Mouse (Mus musculus) hindbrain, embryonic 14.5 days (tissue): Measurements from ENCODE around the gene Fat3. TPM values are rescaled to one million over a fixed set of nuclear protein-coding genes. Genes with fewer than 3 reads are reported as not detected.

Experiments
- ATAC-seq: fragments of 200-750 bp; cut with Nextera tagmentation; 2 replicates; pipeline ENCODE4 v1.8.0; 2017; ENCODE audit warnings: moderate number of reproducible peaks, mild to moderate bottlenecking, moderate TSS enrichment, moderate library complexity; ENCODE audit not compliant: low FRiP score
- DNase-seq: peaks from one replicate; pipeline ENCODE4 v3.0.0-alpha.2; 2015; ENCODE audit warnings: low spot score
- H3K27ac ChIP-seq: fragments of 300-500 bp; sonication (generic); 2 replicates; pipeline ENCODE4 v1.5.1; 2014; ENCODE audit warnings: mild to moderate bottlenecking, moderate library complexity
- H3K27me3 ChIP-seq: fragments of 300-500 bp; sonication (generic); 2 replicates; pipeline ENCODE4 v1.6.1; 2014; ENCODE audit warnings: mild to moderate bottlenecking, low read length, mixed read lengths; ENCODE audit not compliant: control insufficient read depth, insufficient read depth
- H3K36me3 ChIP-seq: fragments of 300-500 bp; sonication (generic); replicated peaks from 2 replicates; pipeline ENCODE4 v1.6.1; 2014; ENCODE audit not compliant: control insufficient read depth, insufficient read depth
- H3K4me1 ChIP-seq: fragments of 300-500 bp; sonication (generic); replicated peaks from 2 replicates; pipeline ENCODE4 v1.6.1; 2014; ENCODE audit warnings: antibody characterized with exemption, low read length, mixed read lengths; ENCODE audit not compliant: control insufficient read depth, insufficient read depth
- H3K4me2 ChIP-seq: fragments of 300-500 bp; sonication (generic); replicated peaks from 2 replicates; pipeline ENCODE4 v1.6.1; 2014; ENCODE audit warnings: mild to moderate bottlenecking, moderate library complexity
- H3K4me3 ChIP-seq: fragments of 300-500 bp; sonication (generic); replicated peaks from 2 replicates; pipeline ENCODE4 v1.5.1; 2014; ENCODE audit warnings: mild to moderate bottlenecking, low read length
- H3K9ac ChIP-seq: fragments of 300-500 bp; sonication (generic); 2 replicates; pipeline ENCODE4 v1.6.1; 2014
- H3K9me3 ChIP-seq: fragments of 300-500 bp; sonication (generic); 2 replicates; pipeline ENCODE4 v1.6.1; 2016; ENCODE audit warnings: low read length; ENCODE audit not compliant: control insufficient read depth
- WGBS: fragments of 180-500 bp; shearing (Covaris S2); extraction: QIAGEN DNeasy Blood & Tissue Kit; methylation state at CpG from one replicate; pipeline ENCODE4 v1.1.7; 2014; 5-methylcytosine and 5-hydroxymethylcytosine counted together
- polyA plus RNA-seq: library from polyadenylated mRNA; unstranded; fragments of >200 nt; fragmentation: Nextera tagmentation; extraction: Ambion mirVana; gene quantifications from 2 replicates; pipeline ENCODE4 v1.2.1, GENCODE M21; 2014

The Fat3 gene
- polyA plus RNA-seq, 1 experiment from 2014 or later = 18.7 TPM

- Histone ChIP-seq H3K27me3 (no peaks in the 10 kb centered on the region), H3K4me1 (0 out of 2 replicates have a peak, but pooled peaks cover 7% of the 10 kb centered on the region), H3K9me3 (no peaks in the 10 kb centered on the region), H3K36me3 (no peaks in the 10 kb centered on the region), H3K27ac (no peak overlapping the region), H3K9ac (no peak overlapping the region), H3K4me3 (no peak overlapping the region), H3K4me2 (no peak overlapping the region)
- 26% methylated on average over 3 of the region's 3 CpGs for WGBS
- ATAC-seq = no peak
- no peak for DNase-seq
Observed at GRCm38 (mm10) chr9:16153580-16153930, 347.5 kb downstream of the Fat3 start.

- no peak for ATAC-seq
- Histone ChIP-seq H3K27ac (no peak overlapping the region), H3K9me3 (no peaks in the 10 kb centered on the region), H3K27me3 (no peaks in the 10 kb centered on the region), H3K36me3 (no peaks in the 10 kb centered on the region), H3K4me3 (no peak overlapping the region), H3K4me1 (peaks cover 12% of the 10 kb centered on the region), H3K9ac (no peak overlapping the region), H3K4me2 (no peak overlapping the region)
- DNase-seq = no peak
- WGBS = 41% methylated on average over 4 of the region's 4 CpGs
Observed at GRCm38 (mm10) chr9:16152756-16153579, 348.1 kb downstream of the Fat3 start.

- Histone ChIP-seq H3K9me3 (no peaks in the 10 kb centered on the region), H3K4me1 (peaks cover 17% of the 10 kb centered on the region), H3K36me3 (no peaks in the 10 kb centered on the region), H3K4me3 (no peak overlapping the region), H3K27me3 (no peaks in the 10 kb centered on the region), H3K4me2 (no peak overlapping the region), H3K27ac (no peak overlapping the region), H3K9ac (no peak overlapping the region)
- ATAC-seq (no peak), DNase-seq (no peak)
Observed at GRCm38 (mm10) chr9:16150046-16150445, 351.0 kb downstream of the Fat3 start.

GRCm38 (mm10) chr9:16147735-16148134 is 353.4 kb downstream of the Fat3 start:
- Histone ChIP-seq H3K4me1 (peaks cover 11% of the 10 kb centered on the region), H3K9me3 (no peaks in the 10 kb centered on the region), H3K4me2 (no peak overlapping the region), H3K36me3 (no peaks in the 10 kb centered on the region), H3K4me3 (no peak overlapping the region), H3K27me3 (no peaks in the 10 kb centered on the region), H3K9ac (no peak overlapping the region), H3K27ac (peak overlapping the region; percentile 11; the same call in 1 of the 2 replicates)
- DNase-seq (peak; percentile 66), ATAC-seq (peak; percentile 62; the same call in 1 of the 2 replicates)
- 11% methylated on average over 1 of the region's 1 CpGs for WGBS

GRCm38 (mm10) chr9:16144684-16145083 is 356.4 kb downstream of the Fat3 start:
- ATAC-seq = no peak
- no peak overlapping the region for H3K4me3 ChIP-seq
- H3K27ac ChIP-seq = no peak overlapping the region
- no peak for DNase-seq
- peaks cover 11% of the 10 kb centered on the region for H3K4me1 ChIP-seq
- no peak overlapping the region for H3K9ac ChIP-seq
- no peak overlapping the region for H3K4me2 ChIP-seq
- no peaks in the 10 kb centered on the region for H3K27me3 ChIP-seq
- WGBS = 57% methylated on average over 3 of the region's 3 CpGs
- no peaks in the 10 kb centered on the region for H3K9me3 ChIP-seq
- no peaks in the 10 kb centered on the region for H3K36me3 ChIP-seq

- no peak for ATAC-seq
- no peak overlapping the region for H3K27ac ChIP-seq
- no peak overlapping the region for H3K4me2 ChIP-seq
- H3K4me1 ChIP-seq = no peaks in the 10 kb centered on the region
- H3K9me3 ChIP-seq = no peaks in the 10 kb centered on the region
- H3K9ac ChIP-seq = no peak overlapping the region
- DNase-seq = no peak
- H3K27me3 ChIP-seq = no peaks in the 10 kb centered on the region
- H3K4me3 ChIP-seq = no peak overlapping the region
- no peaks in the 10 kb centered on the region for H3K36me3 ChIP-seq
- 34% methylated on average over 6 of the region's 6 CpGs for WGBS
Observed at GRCm38 (mm10) chr9:16139300-16139699, 361.8 kb downstream of the Fat3 start.

- no peak overlapping the region for H3K9ac ChIP-seq
- no peak overlapping the region for H3K27ac ChIP-seq
- no peak overlapping the region for H3K4me2 ChIP-seq
- DNase-seq (no peak), ATAC-seq (no peak)
- H3K27me3 ChIP-seq = no peaks in the 10 kb centered on the region
- H3K9me3 ChIP-seq = no peaks in the 10 kb centered on the region
- H3K4me1 ChIP-seq = no peaks in the 10 kb centered on the region
- no peak overlapping the region for H3K4me3 ChIP-seq
- H3K36me3 ChIP-seq = no peaks in the 10 kb centered on the region
- WGBS = 89% methylated on average over 2 of the region's 2 CpGs
Observed at GRCm38 (mm10) chr9:16133098-16133497, 368.0 kb downstream of the Fat3 start.

GRCm38 (mm10) chr9:16132594-16132993 is 368.5 kb downstream of the Fat3 start:
- H3K9ac ChIP-seq = no peak overlapping the region
- H3K4me1 ChIP-seq = no peaks in the 10 kb centered on the region
- no peaks in the 10 kb centered on the region for H3K9me3 ChIP-seq
- H3K36me3 ChIP-seq = no peaks in the 10 kb centered on the region
- no peak overlapping the region for H3K4me2 ChIP-seq
- no peak overlapping the region for H3K27ac ChIP-seq
- DNase-seq (no peak), ATAC-seq (no peak)
- H3K27me3 ChIP-seq = no peaks in the 10 kb centered on the region
- no peak overlapping the region for H3K4me3 ChIP-seq
- 64% methylated on average over 1 of the region's 1 CpGs for WGBS

GRCm38 (mm10) chr9:16121756-16122155 is 379.3 kb downstream of the Fat3 start:
- 83% methylated on average over 5 of the region's 5 CpGs for WGBS

More at GRCm38 (mm10) chr9:16121756-16122155, 379.3 kb downstream of the Fat3 start:
- DNase-seq (no peak), ATAC-seq (no peak)
- H3K4me2 ChIP-seq = no peak overlapping the region
- H3K9me3 ChIP-seq = no peaks in the 10 kb centered on the region
- H3K9ac ChIP-seq = no peak overlapping the region
- H3K4me3 ChIP-seq = no peak overlapping the region
- no peaks in the 10 kb centered on the region for H3K27me3 ChIP-seq
- no peak overlapping the region for H3K27ac ChIP-seq
- H3K36me3 ChIP-seq = no peaks in the 10 kb centered on the region
- no peaks in the 10 kb centered on the region for H3K4me1 ChIP-seq
